Mouse (Mus musculus) MEL (cell line): ENCODE data around the gene Myo10. TPM values are rescaled to one million over a fixed set of nuclear protein-coding genes. Genes with fewer than 3 reads are reported as not detected.

Experiments
- DNase-seq: peaks from one replicate; pipeline ENCODE4 v3.0.0; 2011; ENCODE audit warnings: low read depth, low spot score
- H3K27ac ChIP-seq: 2 replicates; pipeline ENCODE4 v1.5.1; 2012; ENCODE audit warnings: low read depth, mild to moderate bottlenecking, control low read depth, low read length, moderate library complexity; ENCODE audit not compliant: control insufficient read depth
- H3K27me3 ChIP-seq, 2 experiments: fragments of 150-350 bp in 1 of 2; sonication (generic) in 1 of 2; 2 replicates each; pipeline ENCODE4 v1.6.1; 2012; ENCODE audit warnings: low read length in 2 of 2, mild to moderate bottlenecking in 2 of 2, improper control_type of control experiment in 1 of 2, moderate library complexity in 1 of 2; ENCODE audit not compliant: insufficient read depth in 2 of 2, control insufficient read depth in 1 of 2
- H3K36me3 ChIP-seq, 2 experiments: 2 replicates each; pipeline ENCODE4 v1.6.1; 2012 to 2014; ENCODE audit warnings: low read length in 2 of 2, improper control_type of control experiment in 1 of 2, inconsistent platforms in 1 of 2, mild to moderate bottlenecking in 1 of 2; ENCODE audit not compliant: insufficient read depth in 2 of 2, control insufficient read depth in 1 of 2
- H3K4me1 ChIP-seq, 2 experiments: fragments of 150-350 bp in 1 of 2; sonication (generic) in 1 of 2; 2 replicates each; pipeline ENCODE4 v1.6.1; 2012; ENCODE audit warnings: low read length in 2 of 2, improper control_type of control experiment in 1 of 2, mild to moderate bottlenecking in 1 of 2; ENCODE audit not compliant: insufficient read depth in 2 of 2, control insufficient read depth in 1 of 2
- H3K4me3 ChIP-seq, 2 experiments: fragments of 150-350 bp in 1 of 2; sonication (generic) in 1 of 2; 2 replicates each; pipeline ENCODE4 v1.5.1; 2012; ENCODE audit warnings: low read depth in 2 of 2, low read length in 2 of 2, mild to moderate bottlenecking in 2 of 2, moderate library complexity in 2 of 2, control low read depth in 1 of 2, improper control_type of control experiment in 1 of 2; ENCODE audit not compliant: control insufficient read depth in 1 of 2, insufficient read depth in 1 of 2
- H3K79me2 ChIP-seq: 2 replicates; pipeline ENCODE4 v1.6.1; 2012; ENCODE audit warnings: mild to moderate bottlenecking, low read length, moderate library complexity; ENCODE audit not compliant: control insufficient read depth, poor library complexity, insufficient read depth
- H3K9ac ChIP-seq: 2 replicates; pipeline ENCODE4 v1.6.1; 2012; ENCODE audit warnings: low read depth, mild to moderate bottlenecking, control low read depth, low read length, moderate library complexity; ENCODE audit not compliant: control insufficient read depth, poor library complexity, severe bottlenecking
- H3K9me3 ChIP-seq: fragments of 150-350 bp; sonication (generic); replicated peaks from 2 replicates; pipeline ENCODE4 v1.6.1; 2012; ENCODE audit warnings: mild to moderate bottlenecking, low read length, improper control_type of control experiment, moderate library complexity; ENCODE audit not compliant: insufficient read depth
- CHD1 ChIP-seq: IDR thresholded peaks from 2 replicates; pipeline ENCODE4 v1.6.1; 2012; ENCODE audit warnings: low read depth, mild to moderate bottlenecking, inconsistent platforms, low read length, improper control_type of control experiment
- CTCF ChIP-seq, 3 experiments: IDR thresholded peaks in 2 of 3; conservative IDR thresholded peaks in 1 of 3; 2 replicates each; pipeline ENCODE4 v1.5.1; 2011 to 2012; ENCODE audit warnings: low read length in 3 of 3, low read depth in 2 of 3, mild to moderate bottlenecking in 2 of 3, improper control_type of control experiment in 1 of 3, inconsistent platforms in 1 of 3, mixed read lengths in 1 of 3, moderate library complexity in 1 of 3; ENCODE audit not compliant: control insufficient read depth in 1 of 3, insufficient read depth in 1 of 3, poor library complexity in 1 of 3, severe bottlenecking in 1 of 3
- E2F4 ChIP-seq: IDR thresholded peaks from 2 replicates; pipeline ENCODE4 v1.6.1; 2011; ENCODE audit warnings: low read depth, low read length, improper control_type of control experiment, borderline replicate concordance
- EP300 ChIP-seq, 2 experiments: IDR thresholded peaks; 2 replicates each; pipeline ENCODE4 v1.6.1; 2011; ENCODE audit warnings: improper control_type of control experiment in 2 of 2, low read length in 2 of 2, low read depth in 1 of 2, mild to moderate bottlenecking in 1 of 2
- ETS1 ChIP-seq: IDR thresholded peaks from 2 replicates; pipeline ENCODE4 v1.6.1; 2012; ENCODE audit warnings: low read depth, mild to moderate bottlenecking, inconsistent platforms, low read length, improper control_type of control experiment, moderate library complexity
- GABPA ChIP-seq: IDR thresholded peaks from 2 replicates; pipeline ENCODE4 v1.6.1; 2012; ENCODE audit warnings: low read depth, mild to moderate bottlenecking, inconsistent platforms, low read length, improper control_type of control experiment, moderate library complexity
- GATA1 ChIP-seq: IDR thresholded peaks from 2 replicates; pipeline ENCODE4 v1.6.1; 2011; ENCODE audit warnings: low read depth, low read length, improper control_type of control experiment
- KAT2A ChIP-seq: conservative IDR thresholded peaks from 2 replicates; pipeline ENCODE4 v1.6.1; 2012; ENCODE audit warnings: low read depth, low read length, improper control_type of control experiment, inconsistent platforms
- MAFK ChIP-seq: IDR thresholded peaks from 2 replicates; pipeline ENCODE4 v1.6.1; 2011; ENCODE audit warnings: low read depth, mild to moderate bottlenecking, low read length, improper control_type of control experiment, borderline replicate concordance
- MAX ChIP-seq: IDR thresholded peaks from 2 replicates; pipeline ENCODE4 v1.6.1; 2011; ENCODE audit warnings: low read length, improper control_type of control experiment
- MYC ChIP-seq: IDR thresholded peaks from 2 replicates; pipeline ENCODE4 v1.6.1; 2011; ENCODE audit warnings: low read depth, mild to moderate bottlenecking, low read length, improper control_type of control experiment, moderate library complexity
- NELFE ChIP-seq: IDR thresholded peaks from 2 replicates; pipeline ENCODE4 v1.6.1; 2011; ENCODE audit warnings: low read depth, low read length, improper control_type of control experiment
- POLR2A ChIP-seq, 2 experiments: IDR thresholded peaks; 2 replicates each; pipeline ENCODE4 v1.6.1; 2011 to 2012; ENCODE audit warnings: low read length in 2 of 2, mild to moderate bottlenecking in 2 of 2, control low read depth in 1 of 2, improper control_type of control experiment in 1 of 2, low read depth in 1 of 2, moderate library complexity in 1 of 2; ENCODE audit not compliant: control insufficient read depth in 1 of 2, insufficient read depth in 1 of 2, poor library complexity in 1 of 2
- RAD21 ChIP-seq: IDR thresholded peaks from 2 replicates; pipeline ENCODE4 v1.6.1; 2011; ENCODE audit warnings: mild to moderate bottlenecking, low read depth, low read length, improper control_type of control experiment
- RCOR1 ChIP-seq: IDR thresholded peaks from 2 replicates; pipeline ENCODE4 v1.6.1; 2012; ENCODE audit warnings: low read depth, mild to moderate bottlenecking, inconsistent platforms, low read length, improper control_type of control experiment
- SIN3A ChIP-seq: IDR thresholded peaks from 2 replicates; pipeline ENCODE4 v1.6.1; 2012; ENCODE audit warnings: low read length, improper control_type of control experiment, inconsistent platforms
- SMC3 ChIP-seq: IDR thresholded peaks from 2 replicates; pipeline ENCODE4 v1.6.1; 2011; ENCODE audit warnings: low read depth, low read length, improper control_type of control experiment
- TAL1 ChIP-seq: IDR thresholded peaks from 2 replicates; pipeline ENCODE4 v1.6.1; 2012; ENCODE audit warnings: mild to moderate bottlenecking, inconsistent platforms, low read length, moderate library complexity, mixed read lengths
- ZC3H11A ChIP-seq: IDR thresholded peaks from 2 replicates; pipeline ENCODE4 v1.6.1; 2012; ENCODE audit warnings: low read depth, mild to moderate bottlenecking, inconsistent platforms, low read length, improper control_type of control experiment
- polyA plus RNA-seq, 2 experiments: library from polyadenylated mRNA; stranded (reverse) in 1 of 2; unstranded in 1 of 2; fragments of >175 nt in 1 of 2; fragments of >200 nt in 1 of 2; gene quantifications; 2 replicates each; pipeline versions ENCODE4 v1.2.1 to v1.2.4; 2012; ENCODE audit warnings: low replicate concordance in 2 of 2, low read depth in 1 of 2; ENCODE audit not compliant: insufficient read length in 2 of 2, insufficient read depth in 1 of 2, missing spikeins in 1 of 2
- total RNA-seq: library from RNA; depleted of rRNA; stranded (reverse); fragments of 300-350 nt; gene quantifications from 2 replicates; pipeline ENCODE4 v1.2.3, GENCODE M21; 2012

Myo10 gene
- total and polyA plus RNA-seq, 3 experiments: 0.01 TPM; not detected in 2

- no peak for DNase-seq
- Histone ChIP-seq H3K27ac (no peak overlapping the region), H3K4me3 (no peak overlapping the region)
- no peak for TF ChIP-seq TAL1
- no peak for TF ChIP-seq SIN3A
- no peak for TF ChIP-seq E2F4
- TF ChIP-seq, all 39 proteins: peak for 0
- Histone ChIP-seq H3K9ac (no peak overlapping the region), H3K4me1 (no peaks in the 10 kb centered on the region), H3K9me3 (no peaks in the 10 kb centered on the region), H3K36me3 (no peaks in the 10 kb centered on the region), H3K27me3 (no peaks in the 10 kb centered on the region), H3K79me2 (no peaks in the 10 kb centered on the region)
These were observed 15.4 kb downstream of the Myo10 start for GRCm38 (mm10) chr15:25637727-25638126.

- no peak for TF ChIP-seq MAX
- TF ChIP-seq KAT2A: no peak
- TF ChIP-seq POLR2A (IDR thresholded peaks at IDR 0.05; ENCODE audit: control insufficient read depth in 1 of 2, insufficient read depth in 1 of 2, low read depth in 1 of 2, low read length in 2 of 2, poor library complexity in 1 of 2): no peak
- TF ChIP-seq MAFK: no peak
- TF ChIP-seq CHD1: no peak
- TF ChIP-seq GATA1: no peak
- TF ChIP-seq RCOR1: no peak
- TF ChIP-seq SMC3: no peak
- no peak for TF ChIP-seq MYC
- no peak for TF ChIP-seq GABPA
- no peak for TF ChIP-seq ZC3H11A
- TF ChIP-seq ETS1: no peak
- no peak for TF ChIP-seq NELFE
- TF ChIP-seq RAD21: no peak
- TF ChIP-seq EP300 (IDR thresholded peaks at IDR 0.05; ENCODE audit: low read depth in 1 of 2, low read length in 2 of 2): no peak
- TF ChIP-seq CTCF (IDR thresholded peaks at IDR 0.05 in 2 of 3, conservative IDR thresholded peaks at IDR 0.05 in 1 of 3; ENCODE audit: control insufficient read depth in 1 of 3, insufficient read depth in 1 of 3, low read depth in 2 of 3, low read length in 3 of 3, poor library complexity in 1 of 3, severe bottlenecking in 1 of 3): no peak
- Histone ChIP-seq H3K79me2 (no peaks in the 10 kb centered on the region), H3K4me1 (no peaks in the 10 kb centered on the region), H3K9ac (no peak overlapping the region), H3K36me3 (no peaks in the 10 kb centered on the region), H3K27ac (no peak overlapping the region), H3K4me3 (no peak overlapping the region), H3K9me3 (no peaks in the 10 kb centered on the region), H3K27me3 (no peaks in the 10 kb centered on the region)
- no peak for DNase-seq
These were observed 16.9 kb downstream of the Myo10 start for GRCm38 (mm10) chr15:25639217-25639616.
